Mouse (Mus musculus): ENCODE measurements around the gene Tkt. TPM values are rescaled to one million over a fixed set of nuclear protein-coding genes. Genes with fewer than 3 reads are reported as not detected.

The Tkt gene
- polyA plus RNA-seq, 1 experiment, result 794 TPM

GRCm38 (mm10) chr14:30610304-30610703 lies 62.1 kb downstream of the Tkt start:
- H3K4me3 ChIP-seq (ENCODE audit: low read depth, low read length), result no peak overlapping the region
- peaks cover 7% of the 10 kb centered on the region for H3K4me1 ChIP-seq (ENCODE audit: control insufficient read depth, insufficient read depth, low read length)
- H3K27ac ChIP-seq (ENCODE audit: insufficient read depth, low read length), result no peak overlapping the region
- H3K36me3 ChIP-seq (ENCODE audit: control insufficient read depth, insufficient read depth, low read length, poor library complexity, severe bottlenecking), result no peaks in the 10 kb centered on the region
- no peaks in the 10 kb centered on the region for H3K27me3 ChIP-seq (ENCODE audit: control insufficient read depth, insufficient read depth, low read length, poor library complexity, severe bottlenecking)
- TF ChIP-seq POLR2A (IDR thresholded peaks at IDR 0.05; ENCODE audit: insufficient read depth, low read length) (no peak), EP300 (IDR thresholded peaks at IDR 0.05; ENCODE audit: insufficient read depth, low read depth, low read length) (no peak), CTCF (IDR thresholded peaks at IDR 0.05; ENCODE audit: low read depth, low read length) (no peak)
- no peak overlapping the region for H3K9ac ChIP-seq (ENCODE audit: low read depth, poor library complexity, severe bottlenecking)
- no peaks in the 10 kb centered on the region for H3K9me3 ChIP-seq (replicated peaks; ENCODE audit: control insufficient read depth, insufficient read depth, low read length, poor library complexity, severe bottlenecking)

- H3K9ac ChIP-seq (ENCODE audit: low read depth, poor library complexity, severe bottlenecking), result no peak overlapping the region
- no peaks in the 10 kb centered on the region for H3K9me3 ChIP-seq (replicated peaks; ENCODE audit: control insufficient read depth, insufficient read depth, low read length, poor library complexity, severe bottlenecking)
- H3K27ac ChIP-seq (ENCODE audit: insufficient read depth, low read length), result no peak overlapping the region
- H3K27me3 ChIP-seq (ENCODE audit: control insufficient read depth, insufficient read depth, low read length, poor library complexity, severe bottlenecking), result no peaks in the 10 kb centered on the region
- peaks cover 7% of the 10 kb centered on the region for H3K4me1 ChIP-seq (ENCODE audit: control insufficient read depth, insufficient read depth, low read length)
- TF ChIP-seq POLR2A (IDR thresholded peaks at IDR 0.05; ENCODE audit: insufficient read depth, low read length), result no peak
- TF ChIP-seq EP300 (IDR thresholded peaks at IDR 0.05; ENCODE audit: insufficient read depth, low read depth, low read length), result no peak
- no peak for TF ChIP-seq CTCF (IDR thresholded peaks at IDR 0.05; ENCODE audit: low read depth, low read length)
- no peak overlapping the region for H3K4me3 ChIP-seq (ENCODE audit: low read depth, low read length)
- no peaks in the 10 kb centered on the region for H3K36me3 ChIP-seq (ENCODE audit: control insufficient read depth, insufficient read depth, low read length, poor library complexity, severe bottlenecking)
These were observed 62.8 kb downstream of the Tkt start for GRCm38 (mm10) chr14:30610940-30611339.

GRCm38 (mm10) chr14:30612523-30612922 lies 64.4 kb downstream of the Tkt start:
- Histone ChIP-seq H3K4me1 (ENCODE audit: control insufficient read depth, insufficient read depth, low read length) (peaks cover 6% of the 10 kb centered on the region), H3K4me3 (ENCODE audit: low read depth, low read length) (no peak overlapping the region), H3K9me3 (replicated peaks; ENCODE audit: control insufficient read depth, insufficient read depth, low read length, poor library complexity, severe bottlenecking) (no peaks in the 10 kb centered on the region), H3K9ac (ENCODE audit: low read depth, poor library complexity, severe bottlenecking) (no peak overlapping the region), H3K36me3 (ENCODE audit: control insufficient read depth, insufficient read depth, low read length, poor library complexity, severe bottlenecking) (no peaks in the 10 kb centered on the region), H3K27me3 (ENCODE audit: control insufficient read depth, insufficient read depth, low read length, poor library complexity, severe bottlenecking) (no peaks in the 10 kb centered on the region), H3K27ac (ENCODE audit: insufficient read depth, low read length) (no peak overlapping the region)
- TF ChIP-seq CTCF (IDR thresholded peaks at IDR 0.05; ENCODE audit: low read depth, low read length) (peak; percentile 96), EP300 (IDR thresholded peaks at IDR 0.05; ENCODE audit: insufficient read depth, low read depth, low read length) (0 out of 2 replicates have a peak, but pooled peaks have one; percentile 23), POLR2A (IDR thresholded peaks at IDR 0.05; ENCODE audit: insufficient read depth, low read length) (no peak)

GRCm38 (mm10) chr14:30612962-30613715 lies 65.0 kb downstream of the Tkt start:
- H3K4me1 ChIP-seq (ENCODE audit: control insufficient read depth, insufficient read depth, low read length), result peaks cover 3% of the 10 kb centered on the region
- TF ChIP-seq CTCF (IDR thresholded peaks at IDR 0.05; ENCODE audit: low read depth, low read length) (no peak), EP300 (IDR thresholded peaks at IDR 0.05; ENCODE audit: insufficient read depth, low read depth, low read length) (no peak), POLR2A (IDR thresholded peaks at IDR 0.05; ENCODE audit: insufficient read depth, low read length) (no peak)
- H3K9me3 ChIP-seq (replicated peaks; ENCODE audit: control insufficient read depth, insufficient read depth, low read length, poor library complexity, severe bottlenecking), result no peaks in the 10 kb centered on the region
- H3K36me3 ChIP-seq (ENCODE audit: control insufficient read depth, insufficient read depth, low read length, poor library complexity, severe bottlenecking), result no peaks in the 10 kb centered on the region
- no peaks in the 10 kb centered on the region for H3K27me3 ChIP-seq (ENCODE audit: control insufficient read depth, insufficient read depth, low read length, poor library complexity, severe bottlenecking)
- no peak overlapping the region for H3K27ac ChIP-seq (ENCODE audit: insufficient read depth, low read length)
- H3K4me3 ChIP-seq (ENCODE audit: low read depth, low read length), result no peak overlapping the region
- no peak overlapping the region for H3K9ac ChIP-seq (ENCODE audit: low read depth, poor library complexity, severe bottlenecking)

GRCm38 (mm10) chr14:30616751-30617150 lies 68.6 kb downstream of the Tkt start:
- no peak for TF ChIP-seq POLR2A (IDR thresholded peaks at IDR 0.05; ENCODE audit: insufficient read depth, low read length)
- no peak for TF ChIP-seq EP300 (IDR thresholded peaks at IDR 0.05; ENCODE audit: insufficient read depth, low read depth, low read length)
- no peak overlapping the region for H3K9ac ChIP-seq (ENCODE audit: low read depth, poor library complexity, severe bottlenecking)
- H3K27me3 ChIP-seq (ENCODE audit: control insufficient read depth, insufficient read depth, low read length, poor library complexity, severe bottlenecking), result no peaks in the 10 kb centered on the region
- H3K4me1 ChIP-seq (ENCODE audit: control insufficient read depth, insufficient read depth, low read length), result peaks cover 3% of the 10 kb centered on the region
- no peak overlapping the region for H3K4me3 ChIP-seq (ENCODE audit: low read depth, low read length)
- H3K27ac ChIP-seq (ENCODE audit: insufficient read depth, low read length), result no peak overlapping the region
- H3K36me3 ChIP-seq (ENCODE audit: control insufficient read depth, insufficient read depth, low read length, poor library complexity, severe bottlenecking), result no peaks in the 10 kb centered on the region
- no peaks in the 10 kb centered on the region for H3K9me3 ChIP-seq (replicated peaks; ENCODE audit: control insufficient read depth, insufficient read depth, low read length, poor library complexity, severe bottlenecking)

DNA sequence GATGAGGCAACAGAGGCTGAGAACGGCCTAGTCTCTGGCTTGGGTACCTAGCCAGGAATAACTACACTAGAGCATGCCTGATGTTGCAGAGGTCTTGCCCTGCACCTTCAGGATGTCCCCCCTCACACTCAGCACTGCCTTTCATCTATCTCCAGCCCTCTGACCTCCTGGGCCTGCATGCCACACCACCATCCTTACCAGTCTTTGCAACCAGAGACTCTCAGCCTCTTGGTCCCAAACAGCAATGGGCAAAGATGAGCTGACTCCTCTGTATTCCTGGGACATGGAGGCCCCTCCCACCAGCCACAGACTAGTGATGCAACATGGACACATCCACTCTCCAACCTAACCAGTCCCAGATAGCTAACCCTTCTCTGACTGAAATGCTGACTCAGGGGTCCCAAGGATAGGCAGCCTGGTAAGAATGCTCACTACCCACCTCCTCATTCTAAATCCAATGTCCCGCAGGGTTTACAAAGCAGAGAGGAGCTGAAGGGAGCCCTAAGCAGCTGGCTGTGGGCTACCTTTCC lies 70.7 kb downstream of the Tkt start:
- Histone ChIP-seq H3K27me3 (ENCODE audit: control insufficient read depth, insufficient read depth, low read length, poor library complexity, severe bottlenecking) (no peaks in the 10 kb centered on the region), H3K9me3 (replicated peaks; ENCODE audit: control insufficient read depth, insufficient read depth, low read length, poor library complexity, severe bottlenecking) (no peaks in the 10 kb centered on the region), H3K27ac (ENCODE audit: insufficient read depth, low read length) (no peak overlapping the region), H3K4me1 (ENCODE audit: control insufficient read depth, insufficient read depth, low read length) (no peaks in the 10 kb centered on the region), H3K36me3 (ENCODE audit: control insufficient read depth, insufficient read depth, low read length, poor library complexity, severe bottlenecking) (no peaks in the 10 kb centered on the region), H3K4me3 (ENCODE audit: low read depth, low read length) (no peak overlapping the region), H3K9ac (ENCODE audit: low read depth, poor library complexity, severe bottlenecking) (no peak overlapping the region)
- no peak for TF ChIP-seq CTCF (IDR thresholded peaks at IDR 0.05; ENCODE audit: low read depth, low read length)
- no peak for TF ChIP-seq POLR2A (IDR thresholded peaks at IDR 0.05; ENCODE audit: insufficient read depth, low read length)
- no peak for TF ChIP-seq EP300 (IDR thresholded peaks at IDR 0.05; ENCODE audit: insufficient read depth, low read depth, low read length)
